Comparison of ENCODE assay signal across 27 mouse cellular contexts in the genomic region with DNA sequence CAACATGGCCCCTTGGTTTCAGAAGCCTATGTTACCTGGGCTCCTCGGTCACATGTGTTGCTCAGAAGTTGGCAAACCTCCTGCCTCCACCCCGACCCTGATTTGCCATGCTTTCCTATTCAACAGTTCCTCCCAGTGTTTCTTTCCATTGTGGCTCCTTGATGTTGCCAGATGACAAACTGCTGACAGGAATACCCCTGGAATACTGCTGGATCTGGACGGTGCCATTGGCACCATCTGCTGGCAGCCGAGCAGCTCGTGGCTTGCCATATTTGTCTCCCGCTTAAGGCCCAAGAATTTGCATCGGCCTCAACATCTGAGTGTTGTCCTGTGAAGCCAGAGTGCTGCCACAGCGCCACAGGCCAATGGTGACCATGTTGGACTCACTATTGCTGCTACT.
DNase-seq lines count a peak whose midpoint lies in the region; ATAC-seq and TF ChIP-seq lines count a peak whose summit lies in the region.
"Had no signal": no experiment of that assay in that cellular context is flagged by ENCODE, and none has a peak within 500 bp of the region (broad histone marks: within the 10 kb centered on the region; RNA-seq: fewer than 3 reads in every experiment).

No protein-coding gene starts in this region.

- 52% methylated on average over 8 of the region's 8 CpGs for WGBS in hindbrain, postnatal 0 days
- 82% methylated on average over 8 of the region's 8 CpGs for WGBS in hindbrain, embryonic 10.5 days
- 82% methylated on average over 8 of the region's 8 CpGs for WGBS in midbrain, postnatal 0 days
- WGBS in midbrain, embryonic 10.5 days: 84% methylated on average over 8 of the region's 8 CpGs

- TF ChIP-seq POLR2A in cortical plate, adult 2 months (IDR thresholded peaks at IDR 0.05; ENCODE audit: extremely low read depth, insufficient read depth, low read length): no peak

- no peaks in the 10 kb centered on the region for H3K9me3 ChIP-seq in hindbrain, postnatal 0 days (ENCODE audit: low read length)
- no peaks in the 10 kb centered on the region for H3K9me3 ChIP-seq in hindbrain, embryonic 10.5 days
- no peaks in the 10 kb centered on the region for H3K9me3 ChIP-seq in midbrain, postnatal 0 days (ENCODE audit: low read length)
- H3K9me3 ChIP-seq in midbrain, embryonic 10.5 days (replicated peaks): no peaks in the 10 kb centered on the region
- H3K9me3 ChIP-seq: embryonic facial prominence, embryonic 12.5 days; heart, embryonic 13.5 days; neural tube, embryonic 12.5 days had no signal

- peak; percentile 46 for TF ChIP-seq CTCF in hindbrain, postnatal 0 days (IDR thresholded peaks at IDR 0.05; ENCODE audit: low read depth)
- peak; percentile 42 for TF ChIP-seq CTCF in midbrain, postnatal 0 days (IDR thresholded peaks at IDR 0.05)
- 0 out of 2 replicates have a peak, but pooled peaks have one; percentile 17 for TF ChIP-seq CTCF in cortical plate, adult 2 months (IDR thresholded peaks at IDR 0.05; ENCODE audit: extremely low read depth, insufficient read depth, low read length)

- H3K9ac ChIP-seq in hindbrain, postnatal 0 days (replicated peaks; ENCODE audit: low read length): no peak overlapping the region
- H3K9ac ChIP-seq in midbrain, postnatal 0 days (replicated peaks; ENCODE audit: low read length, poor library complexity, severe bottlenecking): no peak overlapping the region
- H3K9ac ChIP-seq: embryonic facial prominence, embryonic 12.5 days; heart, embryonic 13.5 days; liver, embryonic 14.5 days; lung, embryonic 14.5 days; neural tube, embryonic 12.5 days had no signal

- no peaks in the 10 kb centered on the region for H3K4me1 ChIP-seq in hindbrain, postnatal 0 days (ENCODE audit: insufficient read depth, low read length)
- 0 out of 2 replicates have a peak, but pooled peaks cover 3% of the 10 kb centered on the region for H3K4me1 ChIP-seq in hindbrain, embryonic 10.5 days (replicated peaks)
- H3K4me1 ChIP-seq in midbrain, postnatal 0 days (ENCODE audit: insufficient read depth, low read length): no peaks in the 10 kb centered on the region
- peaks cover 7% of the 10 kb centered on the region for H3K4me1 ChIP-seq in midbrain, embryonic 10.5 days
- H3K4me1 ChIP-seq in cortical plate, adult 2 months (ENCODE audit: control insufficient read depth, insufficient read depth, low read length): peaks cover 7% of the 10 kb centered on the region
- H3K4me1 ChIP-seq: megakaryocyte, embryonic 14.5 days had no signal

- no peak overlapping the region for H3K4me3 ChIP-seq in hindbrain, postnatal 0 days (ENCODE audit: low read length)
- H3K4me3 ChIP-seq in hindbrain, embryonic 10.5 days: no peak overlapping the region
- H3K4me3 ChIP-seq in midbrain, postnatal 0 days (ENCODE audit: low read depth, low read length): no peak overlapping the region
- H3K4me3 ChIP-seq in midbrain, embryonic 10.5 days: no peak overlapping the region
- H3K4me3 ChIP-seq in cortical plate, adult 2 months (ENCODE audit: insufficient read depth, low read length): no peak overlapping the region
- H3K4me3 ChIP-seq: embryonic facial prominence, embryonic 12.5 days; heart, embryonic 13.5 days; megakaryocyte, embryonic 14.5 days; neural tube, embryonic 12.5 days had no signal

- DNase-seq in frontal cortex, postnatal 14 days (ENCODE audit: low spot score in 2 of 2): no peak
- no peak for DNase-seq in hindbrain, postnatal 0 days (ENCODE audit: low spot score)
- DNase-seq in hindbrain, embryonic 10.5 days (ENCODE audit: low spot score): no peak
- DNase-seq in midbrain, postnatal 0 days (ENCODE audit: low spot score): peak; percentile 36
- DNase-seq in midbrain, embryonic 10.5 days (ENCODE audit: low spot score): no peak
- no peak for DNase-seq in liver
- DNase-seq: adrenal gland, postnatal 36 days; cerebellum, adult 11-12 months; cerebellum, postnatal 14 days; gastrocnemius, postnatal 10 days; heart, postnatal 4 days; kidney, adult 9 months; kidney, postnatal 25 days; layer of hippocampus, adult 9-11 months; lung, embryonic 14.5 days; right cerebral cortex, adult 18-20 months; right cerebral cortex, postnatal 4 days; thymus, postnatal 36 days had no signal

- no peak overlapping the region for H3K4me2 ChIP-seq in hindbrain, postnatal 0 days (ENCODE audit: low read depth, low read length)
- no peak overlapping the region for H3K4me2 ChIP-seq in midbrain, postnatal 0 days (ENCODE audit: low read depth, low read length, poor library complexity, severe bottlenecking)
- H3K4me2 ChIP-seq: embryonic facial prominence, embryonic 12.5 days; heart, embryonic 13.5 days; lung, embryonic 14.5 days; neural tube, embryonic 12.5 days had no signal

- ATAC-seq in frontal cortex, adult (ENCODE audit: low TSS enrichment): 0 out of 2 replicates have a peak, but pooled peaks have one; percentile 22
- ATAC-seq in hindbrain, postnatal 0 days: no peak; the same call in 1 of the 2 replicates
- ATAC-seq in midbrain, postnatal 0 days (ENCODE audit: low FRiP score): no peak
- ATAC-seq: CD4-positive, CD25-positive, alpha-beta regulatory T cell, adult 4 months; inflammation-experienced regulatory T-cells, adult 6 months had no signal

- no peak overlapping the region for H3K27ac ChIP-seq in hindbrain, postnatal 0 days
- H3K27ac ChIP-seq in hindbrain, embryonic 10.5 days: no peak overlapping the region
- no peak overlapping the region for H3K27ac ChIP-seq in midbrain, postnatal 0 days (ENCODE audit: low read depth, low read length)
- H3K27ac ChIP-seq in midbrain, embryonic 10.5 days (replicated peaks): no peak overlapping the region
- H3K27ac ChIP-seq in cortical plate, adult 2 months (ENCODE audit: insufficient read depth, low read length): no peak overlapping the region
- H3K27ac ChIP-seq: embryonic facial prominence, embryonic 12.5 days; heart, embryonic 13.5 days; liver, embryonic 14.5 days; neural tube, embryonic 12.5 days had no signal

- H3K27me3 ChIP-seq in hindbrain, postnatal 0 days (ENCODE audit: insufficient read depth, low read length): no peaks in the 10 kb centered on the region
- H3K27me3 ChIP-seq in hindbrain, embryonic 10.5 days (ENCODE audit: insufficient read depth, poor library complexity, severe bottlenecking): no peaks in the 10 kb centered on the region
- H3K27me3 ChIP-seq in midbrain, postnatal 0 days (ENCODE audit: insufficient read depth, low read length): no peaks in the 10 kb centered on the region
- no peaks in the 10 kb centered on the region for H3K27me3 ChIP-seq in midbrain, embryonic 10.5 days (ENCODE audit: low read depth, poor library complexity, severe bottlenecking)
- H3K27me3 ChIP-seq: embryonic facial prominence, embryonic 12.5 days; heart, embryonic 13.5 days; megakaryocyte, embryonic 14.5 days; neural tube, embryonic 12.5 days had no signal

- H3K36me3 ChIP-seq in hindbrain, postnatal 0 days (ENCODE audit: insufficient read depth, low read length): no peaks in the 10 kb centered on the region
- H3K36me3 ChIP-seq in hindbrain, embryonic 10.5 days: no peaks in the 10 kb centered on the region
- H3K36me3 ChIP-seq in midbrain, postnatal 0 days (ENCODE audit: insufficient read depth, low read length): no peaks in the 10 kb centered on the region
- H3K36me3 ChIP-seq in midbrain, embryonic 10.5 days: no peaks in the 10 kb centered on the region
- H3K36me3 ChIP-seq: embryonic facial prominence, embryonic 12.5 days; heart, embryonic 13.5 days; neural tube, embryonic 12.5 days had no signal
